Mouse (Mus musculus): ENCODE measurements at regions not wholly inside any gene's neighbourhood (a gene's known extent, or its start where the extent isn't known, plus 50 kb on each side); places are given as distances from the start of the nearest gene placed in this dataset.

DNA sequence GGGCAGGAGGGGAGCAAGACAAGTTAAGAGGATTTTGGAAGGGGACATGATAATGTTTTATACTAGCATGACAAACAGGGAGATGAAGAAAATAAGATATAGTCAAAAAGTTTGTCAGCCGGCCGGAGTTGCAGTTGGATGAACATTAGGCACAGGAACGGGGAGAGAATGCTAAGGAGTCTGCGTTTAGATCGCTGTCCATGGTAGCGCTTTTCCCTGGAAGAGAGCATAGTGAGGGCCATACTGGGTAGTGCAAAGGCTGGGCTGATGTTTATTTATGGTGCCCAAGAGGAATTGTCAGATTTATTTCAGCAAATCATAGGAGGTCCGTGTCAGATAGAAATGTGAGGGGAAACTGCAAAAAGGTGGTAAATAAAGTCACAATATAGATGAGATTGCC is 337.0 kb downstream of the Brinp2 start:
- 0 out of 2 replicates have a peak, but pooled peaks have one; percentile 71 for ATAC-seq (ENCODE audit: low FRiP score, low read depth)
- Histone ChIP-seq H3K4me1 (no peaks in the 10 kb centered on the region), H3K36me3 (no peaks in the 10 kb centered on the region), H3K9me3 (no peaks in the 10 kb centered on the region), H3K4me3 (no peak overlapping the region), H3K27ac (no peak overlapping the region), H3K9ac (no peak overlapping the region), H3K27me3 (no peaks in the 10 kb centered on the region), H3K4me2 (replicated peaks) (no peak overlapping the region)
- 16% methylated on average over 7 of the region's 7 CpGs for WGBS

- H3K4me1 ChIP-seq: no peaks in the 10 kb centered on the region
- WGBS: 15% methylated on average over 2 of the region's 2 CpGs
- H3K9ac ChIP-seq: no peak overlapping the region
- H3K36me3 ChIP-seq: no peaks in the 10 kb centered on the region
- ATAC-seq (ENCODE audit: low FRiP score, low read depth): no peak
- no peak overlapping the region for H3K27ac ChIP-seq
- H3K4me2 ChIP-seq (replicated peaks): no peak overlapping the region
- H3K27me3 ChIP-seq: no peaks in the 10 kb centered on the region
- no peak overlapping the region for H3K4me3 ChIP-seq
- H3K9me3 ChIP-seq: no peaks in the 10 kb centered on the region
These were observed 316.4 kb downstream of the Brinp2 start for GRCm38 (mm10) chr1:158039756-158040155.

DNA sequence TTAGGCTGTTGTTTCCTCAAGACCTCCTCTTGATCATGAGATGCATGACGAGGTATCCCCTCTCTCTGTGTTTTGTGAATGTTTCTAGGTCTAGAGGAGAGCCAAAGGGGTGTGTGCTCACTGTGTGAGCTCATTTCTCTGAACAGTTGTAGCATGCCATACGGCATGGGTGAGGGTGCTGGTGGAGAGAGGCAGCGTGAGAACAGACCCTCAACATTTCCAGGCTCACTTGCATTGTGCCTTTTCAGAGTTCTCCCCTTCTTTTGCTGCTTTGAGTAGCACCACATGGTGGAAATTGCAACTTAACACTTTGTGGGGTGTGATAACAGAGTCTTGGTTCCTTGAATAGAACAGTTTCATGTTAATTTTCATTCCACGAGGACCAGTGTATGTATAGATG is 315.8 kb downstream of the Brinp2 start:
- H3K4me1 ChIP-seq: no peaks in the 10 kb centered on the region
- H3K4me3 ChIP-seq: no peak overlapping the region
- H3K27ac ChIP-seq: no peak overlapping the region
- no peaks in the 10 kb centered on the region for H3K27me3 ChIP-seq
- ATAC-seq (ENCODE audit: low FRiP score, low read depth): no peak
- H3K9me3 ChIP-seq: no peaks in the 10 kb centered on the region
- H3K4me2 ChIP-seq (replicated peaks): no peak overlapping the region
- no peak overlapping the region for H3K9ac ChIP-seq
- WGBS: 68% methylated on average over 4 of the region's 4 CpGs
- no peaks in the 10 kb centered on the region for H3K36me3 ChIP-seq

DNA sequence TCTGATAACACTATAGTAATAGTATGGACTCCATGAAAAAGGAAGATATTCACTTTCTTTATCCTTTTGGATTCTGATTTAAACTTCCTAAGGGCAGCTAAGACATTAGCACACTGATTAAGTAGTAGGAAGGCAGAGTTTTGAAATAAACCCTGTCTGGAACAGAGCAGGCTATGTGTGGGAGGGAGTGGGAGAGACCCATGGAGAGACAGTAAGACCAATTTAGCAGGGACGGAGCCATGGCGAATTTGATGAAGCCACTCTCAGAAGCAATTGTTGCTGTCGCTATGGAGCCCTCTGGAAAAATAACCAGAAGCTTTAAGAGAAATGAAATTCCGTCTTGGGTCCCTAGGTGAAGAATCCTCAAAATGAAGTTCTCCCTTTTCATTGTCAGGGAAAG is 303.5 kb downstream of the Brinp2 start:
- H3K27me3 ChIP-seq: no peaks in the 10 kb centered on the region
- H3K4me2 ChIP-seq (replicated peaks): no peak overlapping the region
- H3K27ac ChIP-seq: no peak overlapping the region
- no peak overlapping the region for H3K4me3 ChIP-seq
- no peak overlapping the region for H3K9ac ChIP-seq
- WGBS: 77% methylated on average over 4 of the region's 4 CpGs
- no peaks in the 10 kb centered on the region for H3K36me3 ChIP-seq
- no peak for ATAC-seq (ENCODE audit: low FRiP score, low read depth)
- H3K9me3 ChIP-seq: no peaks in the 10 kb centered on the region
- peaks cover 1% of the 10 kb centered on the region; the same call in 1 of the 2 replicates for H3K4me1 ChIP-seq

DNA sequence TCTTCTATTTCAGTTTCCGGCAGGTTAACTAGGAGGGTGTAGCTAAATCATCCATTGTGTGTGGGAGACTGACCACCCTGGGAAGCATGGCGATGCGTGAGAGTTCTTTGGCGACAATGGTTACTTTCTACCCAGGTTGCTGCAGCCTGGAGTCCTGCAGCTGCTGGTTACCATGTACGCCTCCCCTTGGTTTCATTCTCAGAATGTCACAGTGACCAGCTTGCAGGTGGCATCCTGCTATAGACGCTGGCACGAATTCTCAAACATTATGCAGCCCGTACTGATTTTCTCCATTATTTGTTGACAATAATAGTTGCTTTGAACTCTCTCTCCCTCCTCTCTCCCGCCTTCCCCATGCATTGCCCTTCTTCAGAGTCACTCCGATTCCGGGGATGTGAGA is 301.2 kb downstream of the Brinp2 start:
- Histone ChIP-seq H3K36me3 (no peaks in the 10 kb centered on the region), H3K4me1 (peaks cover 6% of the 10 kb centered on the region; the same call in 1 of the 2 replicates), H3K4me2 (replicated peaks) (no peak overlapping the region), H3K27ac (no peak overlapping the region), H3K9me3 (no peaks in the 10 kb centered on the region), H3K27me3 (no peaks in the 10 kb centered on the region), H3K4me3 (no peak overlapping the region), H3K9ac (no peak overlapping the region)
- ATAC-seq (ENCODE audit: low FRiP score, low read depth): no peak
- WGBS: 86% methylated on average over 11 of the region's 11 CpGs

DNA sequence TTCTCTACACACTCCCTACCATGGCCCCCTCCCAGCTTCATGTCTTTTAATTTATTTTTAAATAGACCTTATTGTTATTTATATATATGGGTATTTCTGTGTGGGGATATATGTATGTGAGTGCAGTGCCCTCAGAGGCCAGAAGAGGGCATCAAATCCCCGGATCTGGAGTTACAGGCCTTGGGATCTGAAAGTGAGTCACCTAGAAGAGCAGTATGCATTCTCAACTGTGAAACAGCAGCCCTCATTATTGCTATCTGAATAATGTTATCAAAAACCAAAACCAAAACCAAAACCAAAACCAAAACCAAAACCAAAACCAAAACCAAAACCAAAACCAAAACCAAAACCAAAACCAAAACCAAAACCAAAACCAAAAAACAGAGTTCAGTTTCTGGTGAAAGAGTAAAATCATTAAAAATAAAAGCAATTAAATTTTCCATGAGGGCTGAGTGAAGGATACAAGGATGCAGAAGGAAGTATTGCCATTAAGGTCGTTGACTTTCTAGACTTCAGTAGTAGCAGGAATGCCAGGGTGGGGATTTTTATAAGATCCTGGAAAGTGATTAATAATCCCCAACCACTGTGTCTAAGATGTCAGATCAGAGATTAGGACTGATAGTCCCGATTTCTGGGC is 299.0 kb downstream of the Brinp2 start:
- H3K27ac ChIP-seq: no peak overlapping the region
- H3K4me1 ChIP-seq: peaks cover 6% of the 10 kb centered on the region; the same call in 1 of the 2 replicates
- H3K27me3 ChIP-seq: no peaks in the 10 kb centered on the region
- ATAC-seq (ENCODE audit: low FRiP score, low read depth): no peak
- no peak overlapping the region for H3K9ac ChIP-seq
- no peaks in the 10 kb centered on the region for H3K36me3 ChIP-seq
- H3K9me3 ChIP-seq: no peaks in the 10 kb centered on the region
- H3K4me3 ChIP-seq: no peak overlapping the region
- WGBS: 63% methylated on average over 3 of the region's 3 CpGs
- H3K4me2 ChIP-seq (replicated peaks): no peak overlapping the region

DNA sequence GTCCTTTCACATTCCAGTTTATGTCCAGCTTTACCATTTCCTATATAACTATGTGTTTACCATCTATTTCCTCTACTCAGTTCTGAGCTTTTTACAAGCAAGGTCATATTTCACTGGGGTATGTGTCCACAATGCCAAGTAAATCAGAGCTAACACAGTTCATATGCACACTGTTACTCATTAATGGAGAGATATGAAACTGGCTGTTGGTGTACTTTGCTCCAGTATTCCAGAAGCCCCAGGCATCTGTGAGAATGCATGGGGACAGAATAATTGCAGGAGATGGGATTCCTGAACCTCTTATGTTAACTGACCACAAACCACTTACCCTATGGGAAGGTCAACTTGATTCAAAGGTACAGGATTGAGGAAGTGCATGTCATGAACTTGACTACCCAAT is 298.3 kb downstream of the Brinp2 start:
- H3K9me3 ChIP-seq: no peaks in the 10 kb centered on the region
- no peak; the same call in 1 of the 2 replicates for ATAC-seq (ENCODE audit: low FRiP score, low read depth)
- no peaks in the 10 kb centered on the region for H3K27me3 ChIP-seq
- no peak overlapping the region for H3K4me3 ChIP-seq
- no peak overlapping the region for H3K9ac ChIP-seq
- no peaks in the 10 kb centered on the region for H3K36me3 ChIP-seq
- no peak overlapping the region for H3K4me2 ChIP-seq (replicated peaks)
- H3K4me1 ChIP-seq: peaks cover 6% of the 10 kb centered on the region; the same call in 1 of the 2 replicates
- no peak overlapping the region for H3K27ac ChIP-seq

GRCm38 (mm10) chr1:158061995-158062394 is 294.1 kb downstream of the Brinp2 start:
- no peak overlapping the region for H3K9ac ChIP-seq
- ATAC-seq (ENCODE audit: low FRiP score, low read depth): no peak
- H3K4me2 ChIP-seq (replicated peaks): no peak overlapping the region
- H3K27me3 ChIP-seq: no peaks in the 10 kb centered on the region
- H3K9me3 ChIP-seq: no peaks in the 10 kb centered on the region
- no peak overlapping the region for H3K27ac ChIP-seq
- WGBS: 83% methylated on average over 6 of the region's 6 CpGs
- H3K4me3 ChIP-seq: no peak overlapping the region
- peaks cover 6% of the 10 kb centered on the region; the same call in 1 of the 2 replicates for H3K4me1 ChIP-seq
- H3K36me3 ChIP-seq: no peaks in the 10 kb centered on the region

DNA sequence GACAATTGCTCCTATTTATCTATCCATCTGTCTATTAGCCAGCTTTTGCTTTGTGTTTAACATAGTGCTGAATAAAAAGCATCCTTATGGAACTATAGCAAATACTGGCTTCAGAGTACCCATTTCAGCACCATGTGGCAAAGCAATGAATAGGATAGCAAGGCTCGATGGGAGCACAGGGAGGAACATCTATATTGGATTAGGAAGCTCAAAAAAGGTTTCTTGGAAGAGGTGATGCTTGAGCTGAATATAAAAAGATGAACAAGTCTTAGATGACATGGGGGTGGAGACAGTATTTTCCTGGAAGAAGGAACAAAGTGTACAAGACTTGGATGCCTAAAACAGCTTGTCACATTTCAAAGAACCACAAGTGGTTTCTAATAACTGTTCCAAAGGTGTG is 273.9 kb downstream of the Brinp2 start:
- Histone ChIP-seq H3K4me3 (no peak overlapping the region), H3K27ac (no peak overlapping the region), H3K4me1 (no peaks in the 10 kb centered on the region), H3K36me3 (no peaks in the 10 kb centered on the region), H3K9ac (no peak overlapping the region), H3K27me3 (peaks cover 17% of the 10 kb centered on the region), H3K4me2 (replicated peaks) (no peak overlapping the region), H3K9me3 (no peaks in the 10 kb centered on the region)
- ATAC-seq (ENCODE audit: low FRiP score, low read depth): no peak
- 82% methylated on average over 1 of the region's 1 CpGs for WGBS

GRCm38 (mm10) chr1:158085856-158086255 is 270.3 kb downstream of the Brinp2 start:
- no peaks in the 10 kb centered on the region for H3K9me3 ChIP-seq
- no peaks in the 10 kb centered on the region for H3K36me3 ChIP-seq
- H3K27me3 ChIP-seq: peaks cover 17% of the 10 kb centered on the region
- H3K9ac ChIP-seq: no peak overlapping the region
- no peak overlapping the region for H3K4me3 ChIP-seq
- no peak for ATAC-seq (ENCODE audit: low FRiP score, low read depth)
- no peaks in the 10 kb centered on the region for H3K4me1 ChIP-seq
- 74% methylated on average over 3 of the region's 3 CpGs for WGBS
- H3K27ac ChIP-seq: no peak overlapping the region
- H3K4me2 ChIP-seq (replicated peaks): no peak overlapping the region

- WGBS: 80% methylated on average over 4 of the region's 4 CpGs
- no peak overlapping the region for H3K27ac ChIP-seq
- H3K4me3 ChIP-seq: no peak overlapping the region
- no peaks in the 10 kb centered on the region for H3K27me3 ChIP-seq
- no peaks in the 10 kb centered on the region for H3K4me1 ChIP-seq
- H3K4me2 ChIP-seq (replicated peaks): no peak overlapping the region
- H3K36me3 ChIP-seq: no peaks in the 10 kb centered on the region
- H3K9ac ChIP-seq: no peak overlapping the region
- H3K9me3 ChIP-seq: no peaks in the 10 kb centered on the region
- ATAC-seq (ENCODE audit: low FRiP score, low read depth): no peak
These were observed 258.6 kb downstream of the Brinp2 start for GRCm38 (mm10) chr1:158097500-158097899.

- Histone ChIP-seq H3K27me3 (no peaks in the 10 kb centered on the region), H3K4me3 (no peak overlapping the region), H3K9me3 (no peaks in the 10 kb centered on the region), H3K4me1 (no peaks in the 10 kb centered on the region), H3K27ac (no peak overlapping the region), H3K9ac (no peak overlapping the region), H3K36me3 (no peaks in the 10 kb centered on the region), H3K4me2 (replicated peaks) (no peak overlapping the region)
- WGBS: 77% methylated on average over 2 of the region's 2 CpGs
- no peak for ATAC-seq (ENCODE audit: low FRiP score, low read depth)
These were observed 236.4 kb downstream of the Brinp2 start for GRCm38 (mm10) chr1:158119708-158120107.

GRCm38 (mm10) chr1:158124902-158125301 is 231.2 kb downstream of the Brinp2 start:
- Histone ChIP-seq H3K36me3 (no peaks in the 10 kb centered on the region), H3K9me3 (no peaks in the 10 kb centered on the region), H3K4me2 (replicated peaks) (no peak overlapping the region), H3K4me1 (no peaks in the 10 kb centered on the region), H3K9ac (no peak overlapping the region), H3K4me3 (no peak overlapping the region), H3K27me3 (no peaks in the 10 kb centered on the region), H3K27ac (no peak overlapping the region)
- 77% methylated on average over 3 of the region's 3 CpGs for WGBS
- ATAC-seq (ENCODE audit: low FRiP score, low read depth): no peak
